Mouse (Mus musculus) heart, postnatal 0 days (tissue): ENCODE results near the gene Kctd6. TPM values are rescaled to one million over a fixed set of nuclear protein-coding genes. Genes with fewer than 3 reads are reported as not detected.
A peak's percentile ranks its signal among the peaks of the same experiment; 100 is the strongest.

Source experiments
- ATAC-seq: fragments of 200-750 bp; cut with Nextera tagmentation; 2 replicates; pipeline ENCODE4 v1.8.0; 2017; ENCODE audit warnings: low read depth, moderate number of reproducible peaks, moderate library complexity; ENCODE audit not compliant: insufficient read depth
- DNase-seq: peaks from one replicate; pipeline ENCODE4 v3.0.0-alpha.2; 2016; ENCODE audit warnings: low spot score
- H3K27ac ChIP-seq: fragments of 300-500 bp; sonication (generic); 2 replicates; pipeline ENCODE4 v1.5.1; 2014; ENCODE audit warnings: low read depth, mild to moderate bottlenecking
- H3K27me3 ChIP-seq: fragments of 300-500 bp; sonication (generic); 2 replicates; pipeline ENCODE4 v1.6.1; 2014; ENCODE audit warnings: low read length, mixed read lengths; ENCODE audit not compliant: control insufficient read depth, insufficient read depth
- H3K36me3 ChIP-seq: fragments of 300-500 bp; sonication (generic); replicated peaks from 2 replicates; pipeline ENCODE4 v1.6.1; 2014; ENCODE audit warnings: low read length, mixed read lengths; ENCODE audit not compliant: control insufficient read depth, insufficient read depth
- H3K4me1 ChIP-seq: fragments of 300-500 bp; sonication (generic); 2 replicates; pipeline ENCODE4 v1.6.1; 2014; ENCODE audit warnings: antibody characterized with exemption; ENCODE audit not compliant: control insufficient read depth, insufficient read depth
- H3K4me2 ChIP-seq: fragments of 300-500 bp; sonication (generic); 2 replicates; pipeline ENCODE4 v1.6.1; 2014; ENCODE audit warnings: low read depth, mild to moderate bottlenecking, low read length, moderate library complexity
- H3K4me3 ChIP-seq: fragments of 300-500 bp; sonication (generic); 2 replicates; pipeline ENCODE4 v1.5.1; 2014; ENCODE audit warnings: low read depth, low read length
- H3K9ac ChIP-seq: fragments of 300-500 bp; sonication (generic); replicated peaks from 2 replicates; pipeline ENCODE4 v1.6.1; 2014; ENCODE audit warnings: low read depth, low read length, mixed read lengths
- H3K9me3 ChIP-seq: fragments of 300-500 bp; sonication (generic); replicated peaks from 2 replicates; pipeline ENCODE4 v1.6.1; 2016; ENCODE audit warnings: low read length; ENCODE audit not compliant: control insufficient read depth
- CTCF ChIP-seq: IDR thresholded peaks from 2 replicates; pipeline ENCODE4 v1.5.1; 2016; ENCODE audit warnings: antibody characterized with exemption, control low read depth, low read depth
- EP300 ChIP-seq: IDR thresholded peaks from 2 replicates; pipeline ENCODE4 v1.6.1; 2016; ENCODE audit warnings: antibody characterized with exemption, low read depth
- WGBS: fragments of 180-500 bp; shearing (Covaris S2); extraction: QIAGEN DNeasy Blood & Tissue Kit; methylation state at CpG from one replicate; pipeline ENCODE4 v1.1.7; 2014; 5-methylcytosine and 5-hydroxymethylcytosine counted together
- polyA plus RNA-seq: library from polyadenylated mRNA; unstranded; fragments of >200 nt; fragmentation: Nextera tagmentation; extraction: Ambion mirVana; gene quantifications from 2 replicates; pipeline ENCODE4 v1.2.1, GENCODE M21; 2015
- total RNA-seq: library from RNA; depleted of rRNA; stranded (reverse); fragments of >200 nt; gene quantifications from 2 replicates; pipeline ENCODE4 v1.2.3, GENCODE M21; 2014; ENCODE audit warnings: low replicate concordance

Kctd6 gene
- total and polyA plus RNA-seq, 2 experiments from 2014 or later: 7.9 to 12.6 TPM

DNA sequence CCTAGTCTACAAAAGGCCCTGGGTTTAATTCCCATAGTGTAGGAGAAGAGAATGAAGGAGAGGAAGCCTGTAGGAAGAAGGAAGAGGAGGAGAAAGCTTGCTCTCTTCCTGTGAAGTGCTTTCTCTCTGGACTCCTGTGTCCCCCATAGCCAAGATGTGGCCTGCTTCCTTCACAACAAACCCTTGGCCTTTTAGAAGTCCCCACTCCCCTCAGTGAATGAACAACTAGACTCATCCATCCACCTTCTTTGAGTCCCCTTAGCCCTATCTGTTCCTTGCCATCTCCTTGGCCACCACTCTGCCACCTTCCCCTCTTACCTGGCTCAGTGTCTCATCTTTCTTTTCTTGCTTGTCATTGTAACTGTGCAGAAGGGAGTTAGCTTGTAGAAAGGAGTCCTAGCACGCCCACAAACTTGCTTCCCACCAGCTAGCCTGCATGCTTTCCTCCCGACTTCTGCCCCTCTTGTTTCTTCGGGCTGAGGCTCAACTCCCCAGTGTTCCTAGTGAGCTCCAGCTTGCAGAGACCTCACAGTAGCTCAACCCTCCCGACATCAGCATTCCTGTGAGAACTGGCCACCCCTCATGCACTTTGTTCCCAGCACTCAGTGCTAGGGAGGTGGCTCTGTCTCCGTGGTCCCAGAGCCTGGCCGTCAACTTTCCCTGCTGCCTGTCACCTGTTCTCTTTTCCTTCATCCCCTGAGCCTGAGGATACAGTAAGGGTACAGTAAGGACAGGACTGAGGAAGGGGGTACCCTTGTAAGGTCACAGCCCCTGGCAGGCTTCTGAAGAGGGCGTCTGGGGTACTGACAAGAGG, 43.8 kb downstream of the Kctd6 start:
- no peaks in the 10 kb centered on the region for H3K9me3 ChIP-seq
- H3K4me3 ChIP-seq: no peak overlapping the region
- DNase-seq: no peak
- no peak overlapping the region for H3K9ac ChIP-seq
- WGBS: 41% methylated on average over 7 of the region's 7 CpGs
- no peak overlapping the region for H3K4me2 ChIP-seq
- no peak overlapping the region for H3K27ac ChIP-seq
- TF ChIP-seq EP300: no peak
- ATAC-seq: no peak
- no peaks in the 10 kb centered on the region for H3K4me1 ChIP-seq
- no peaks in the 10 kb centered on the region for H3K27me3 ChIP-seq
- H3K36me3 ChIP-seq: no peaks in the 10 kb centered on the region

- DNase-seq: no peak
- ATAC-seq: no peak
- TF ChIP-seq EP300: no peak
- TF ChIP-seq CTCF: no peak
Measured at GRCm38 (mm10) chr14:8258335-8258627, 44.3 kb downstream of the Kctd6 start.

GRCm38 (mm10) chr14:8258752-8259151, 44.8 kb downstream of the Kctd6 start:
- Histone ChIP-seq H3K4me2 (no peak overlapping the region), H3K4me1 (no peaks in the 10 kb centered on the region), H3K9ac (no peak overlapping the region), H3K27me3 (no peaks in the 10 kb centered on the region), H3K27ac (no peak overlapping the region), H3K4me3 (no peak overlapping the region), H3K9me3 (no peaks in the 10 kb centered on the region), H3K36me3 (no peaks in the 10 kb centered on the region)
- WGBS: 59% methylated on average over 3 of the region's 3 CpGs
- TF ChIP-seq EP300 (no peak), CTCF (no peak)
- no peak for DNase-seq
- ATAC-seq: no peak

More at GRCm38 (mm10) chr14:8258335-8258627, 44.3 kb downstream of the Kctd6 start:
- Histone ChIP-seq H3K4me3 (no peak overlapping the region), H3K36me3 (no peaks in the 10 kb centered on the region), H3K9ac (no peak overlapping the region), H3K27me3 (no peaks in the 10 kb centered on the region), H3K4me2 (no peak overlapping the region), H3K4me1 (no peaks in the 10 kb centered on the region), H3K9me3 (no peaks in the 10 kb centered on the region), H3K27ac (no peak overlapping the region)
- WGBS: 31% methylated on average over 3 of the region's 3 CpGs

DNA sequence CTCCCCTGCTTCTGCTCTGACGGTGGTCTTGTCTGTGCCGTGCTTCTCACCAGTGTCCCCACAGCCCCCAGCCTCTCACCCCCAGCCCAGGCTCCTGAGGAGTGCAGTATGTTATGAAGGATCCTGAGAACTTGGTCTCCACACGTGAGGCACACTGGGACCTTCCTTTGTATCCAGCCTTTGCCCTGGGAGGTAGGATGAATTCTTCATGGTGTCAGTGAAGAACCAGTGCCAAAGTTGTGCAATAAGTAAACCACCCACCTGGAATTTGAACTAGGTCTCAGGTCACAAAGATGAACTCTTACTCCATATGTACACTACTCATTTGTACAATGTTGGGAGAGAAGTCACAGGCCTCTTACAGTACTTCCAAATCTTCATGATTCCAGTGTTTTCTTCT, 45.2 kb downstream of the Kctd6 start, which contains the start of gene Acox2:
Acox2 (minus strand) TSS at position 188 of the 400 bp plus-strand sequence.
- Histone ChIP-seq H3K9me3 (no peaks in the 10 kb centered on the region), H3K4me1 (no peaks in the 10 kb centered on the region), H3K4me2 (no peak within 1 kb of the TSS), H3K27me3 (no peaks in the 10 kb centered on the region), H3K4me3 (no peak within 1 kb of the TSS), H3K36me3 (no peaks in the 10 kb centered on the region), H3K27ac (no peak within 1 kb of the TSS), H3K9ac (no peak within 1 kb of the TSS)
- no peak for ATAC-seq
- no peak for TF ChIP-seq EP300
- no peak for TF ChIP-seq CTCF
- WGBS: 79% methylated on average over 3 of the region's 3 CpGs
- no peak for DNase-seq

DNA sequence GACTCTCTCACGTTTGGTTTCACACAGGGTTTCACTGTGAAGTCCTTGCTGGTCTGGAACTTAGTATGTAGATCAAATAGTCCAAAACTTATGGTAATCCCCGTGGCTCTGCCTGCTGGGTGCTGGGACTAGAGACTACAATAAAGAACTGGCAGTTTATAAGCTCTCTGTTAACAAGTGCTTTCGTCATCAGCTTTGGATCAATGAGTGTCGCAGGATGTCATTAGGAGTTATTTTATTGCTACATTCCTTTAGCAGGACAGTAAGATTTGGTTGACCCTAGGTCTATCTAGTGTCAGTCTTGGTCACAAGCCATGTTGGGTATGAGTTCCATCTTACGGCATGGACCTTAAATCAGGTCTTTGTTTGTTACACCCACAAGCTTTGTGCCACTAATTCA, 46.3 kb downstream of the Kctd6 start:
- no peak overlapping the region for H3K9ac ChIP-seq
- H3K27me3 ChIP-seq: no peaks in the 10 kb centered on the region
- H3K4me2 ChIP-seq: no peak overlapping the region
- no peaks in the 10 kb centered on the region for H3K36me3 ChIP-seq
- WGBS: 67% methylated on average over 5 of the region's 5 CpGs
- no peak overlapping the region for H3K27ac ChIP-seq
- ATAC-seq (no peak), DNase-seq (no peak)
- H3K9me3 ChIP-seq: no peaks in the 10 kb centered on the region
- no peak for TF ChIP-seq CTCF
- no peak for TF ChIP-seq EP300
- no peak overlapping the region for H3K4me3 ChIP-seq
- H3K4me1 ChIP-seq: no peaks in the 10 kb centered on the region

DNA sequence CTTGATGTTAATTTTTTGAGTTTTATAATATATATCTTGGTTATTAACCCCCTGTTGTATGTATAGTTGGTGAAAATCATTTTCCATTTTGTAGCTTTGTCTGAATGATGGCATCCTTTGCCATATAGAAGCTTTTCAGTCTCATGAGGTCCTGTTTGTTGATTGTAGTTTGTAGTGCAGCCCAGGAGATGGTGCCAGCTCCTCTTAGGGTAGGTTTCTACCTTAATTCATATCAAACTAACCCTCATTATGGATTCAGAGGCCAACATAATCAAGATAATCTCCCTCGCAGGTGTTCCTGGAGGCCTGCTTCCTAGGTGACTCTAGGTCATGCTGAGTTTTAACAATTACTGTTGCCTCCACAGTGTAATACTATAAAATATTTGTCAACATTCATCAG, 48.3 kb downstream of the Kctd6 start:
- Histone ChIP-seq H3K9ac (no peak overlapping the region), H3K27ac (no peak overlapping the region), H3K4me1 (no peaks in the 10 kb centered on the region), H3K36me3 (no peaks in the 10 kb centered on the region), H3K27me3 (no peaks in the 10 kb centered on the region), H3K9me3 (no peaks in the 10 kb centered on the region), H3K4me3 (no peak overlapping the region), H3K4me2 (no peak overlapping the region)
- no peak for ATAC-seq
- DNase-seq: no peak
- TF ChIP-seq CTCF (peak; percentile 23; the same call in 1 of the 2 replicates), EP300 (no peak)
- WGBS: 50% methylated on average over 1 of the region's 1 CpGs
